Mouse (Mus musculus) intestine, embryonic 16.5 days (tissue): ENCODE data around the gene Gsdme. TPM values are rescaled to one million over a fixed set of nuclear protein-coding genes. Genes with fewer than 3 reads are reported as not detected.

Source experiments
- ATAC-seq: fragments of 200-750 bp; cut with Nextera tagmentation; 2 replicates; pipeline ENCODE4 v1.8.0; 2017; ENCODE audit warnings: moderate TSS enrichment, moderate library complexity
- H3K27ac ChIP-seq: fragments of 300-500 bp; sonication (generic); 2 replicates; pipeline ENCODE4 v1.5.1; 2014; ENCODE audit warnings: mild to moderate bottlenecking, low read length
- H3K27me3 ChIP-seq: fragments of 300-500 bp; sonication (generic); replicated peaks from 2 replicates; pipeline ENCODE4 v1.6.1; 2014; ENCODE audit warnings: low read length, control low read depth, mixed read lengths; ENCODE audit not compliant: control insufficient read depth, insufficient read depth
- H3K36me3 ChIP-seq: fragments of 300-500 bp; sonication (generic); 2 replicates; pipeline ENCODE4 v1.6.1; 2014; ENCODE audit warnings: low read length, control low read depth; ENCODE audit not compliant: control insufficient read depth, insufficient read depth
- H3K4me1 ChIP-seq: fragments of 300-500 bp; sonication (generic); 2 replicates; pipeline ENCODE4 v1.6.1; 2014; ENCODE audit warnings: low read length, control low read depth, mixed read lengths; ENCODE audit not compliant: control insufficient read depth, insufficient read depth
- H3K4me2 ChIP-seq: fragments of 300-500 bp; sonication (generic); 2 replicates; pipeline ENCODE4 v1.6.1; 2014; ENCODE audit warnings: low read depth, low read length, control low read depth
- H3K4me3 ChIP-seq: fragments of 300-500 bp; sonication (generic); 2 replicates; pipeline ENCODE4 v1.5.1; 2014; ENCODE audit warnings: mild to moderate bottlenecking, low read length
- H3K9ac ChIP-seq: fragments of 300-500 bp; sonication (generic); 2 replicates; pipeline ENCODE4 v1.6.1; 2014; ENCODE audit warnings: low read depth, low read length
- H3K9me3 ChIP-seq: fragments of 300-500 bp; sonication (generic); 2 replicates; pipeline ENCODE4 v1.6.1; 2016; ENCODE audit warnings: low read length, control low read depth; ENCODE audit not compliant: control insufficient read depth
- WGBS: fragments of 180-500 bp; shearing (Covaris S2); extraction: QIAGEN DNeasy Blood & Tissue Kit; methylation state at CpG from one replicate; pipeline ENCODE4 v1.1.7; 2014; 5-methylcytosine and 5-hydroxymethylcytosine counted together
- polyA plus RNA-seq: library from polyadenylated mRNA; unstranded; fragments of >200 nt; fragmentation: Nextera tagmentation; extraction: Ambion mirVana; gene quantifications from 2 replicates; pipeline ENCODE4 v1.2.1, GENCODE M21; 2015

Gsdme gene
- 27.4 and 27.8 TPM in 2 replicates for polyA plus RNA-seq

- H3K36me3 ChIP-seq: no peaks in the 10 kb centered on the region
- WGBS: 48% methylated on average over 6 of the region's 6 CpGs
- H3K27me3 ChIP-seq: no peaks in the 10 kb centered on the region
- H3K4me1 ChIP-seq: peaks cover 15% of the 10 kb centered on the region
- no peaks in the 10 kb centered on the region for H3K9me3 ChIP-seq
- ATAC-seq: peak; percentile 65
- H3K4me3 ChIP-seq: no peak within 1 kb of the TSS
- H3K27ac ChIP-seq: no peak within 1 kb of the TSS
- H3K4me2 ChIP-seq: peak within 1 kb of the TSS; percentile 10; the same call in 1 of the 2 replicates
- H3K9ac ChIP-seq: no peak within 1 kb of the TSS
Observed at GRCm38 (mm10) chr6:50263670-50264069, at the start of gene Gsdme. TSS of gene Gsdme (minus strand) at chr6:50263862.

DNA sequence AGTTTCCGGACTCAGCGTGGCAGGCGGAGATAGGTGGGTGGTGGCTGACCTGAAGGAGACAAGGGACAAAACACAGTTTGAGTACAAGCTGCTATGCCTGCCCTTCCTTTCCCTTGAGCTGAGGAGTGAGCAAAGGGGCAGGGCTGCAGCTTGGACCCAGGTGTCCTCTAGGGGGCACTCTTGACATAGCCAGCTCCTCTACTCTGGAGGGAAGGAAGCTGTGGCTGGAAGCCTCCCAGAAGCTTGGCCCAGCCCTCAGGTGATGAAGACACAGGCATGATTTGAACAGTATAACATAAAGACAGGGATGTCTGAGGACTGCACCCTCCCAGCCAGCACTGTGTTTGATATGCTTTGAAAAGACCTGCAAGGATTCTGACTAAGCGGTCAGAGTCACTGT is 49.0 kb upstream of the Gsdme start:
- 41% methylated on average over 4 of the region's 4 CpGs for WGBS
- no peak overlapping the region for H3K9ac ChIP-seq
- no peak overlapping the region for H3K4me3 ChIP-seq
- no peak overlapping the region for H3K27ac ChIP-seq
- H3K27me3 ChIP-seq: no peaks in the 10 kb centered on the region
- no peaks in the 10 kb centered on the region for H3K4me1 ChIP-seq
- no peaks in the 10 kb centered on the region for H3K9me3 ChIP-seq
- peak; percentile 75 for ATAC-seq
- H3K36me3 ChIP-seq: no peaks in the 10 kb centered on the region
- H3K4me2 ChIP-seq: no peak overlapping the region

DNA sequence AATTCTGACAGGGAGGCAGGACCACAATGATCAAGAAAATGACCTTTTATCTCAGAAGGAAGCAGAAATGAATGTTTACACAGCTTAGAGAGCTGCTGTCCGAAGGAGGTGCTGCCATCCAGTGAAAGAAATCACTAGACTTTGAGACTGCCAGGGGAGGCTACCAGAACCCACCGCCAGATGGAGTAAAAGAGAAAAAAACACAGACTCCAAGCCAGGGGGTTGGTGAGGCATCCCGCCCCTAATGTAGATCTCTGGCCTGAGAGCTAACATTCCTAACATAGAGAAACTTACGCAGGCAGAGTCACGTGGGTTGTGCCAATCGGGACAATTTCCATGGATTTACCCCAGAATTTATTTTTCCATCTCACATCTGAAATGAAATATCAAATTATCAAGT is 45.4 kb upstream of the Gsdme start:
- ATAC-seq: peak; percentile 55
- Histone ChIP-seq H3K4me2 (no peak overlapping the region), H3K27ac (no peak overlapping the region), H3K36me3 (no peaks in the 10 kb centered on the region), H3K4me1 (no peaks in the 10 kb centered on the region), H3K9me3 (no peaks in the 10 kb centered on the region), H3K27me3 (no peaks in the 10 kb centered on the region), H3K4me3 (no peak overlapping the region), H3K9ac (no peak overlapping the region)
- WGBS: 30% methylated on average over 6 of the region's 6 CpGs

DNA sequence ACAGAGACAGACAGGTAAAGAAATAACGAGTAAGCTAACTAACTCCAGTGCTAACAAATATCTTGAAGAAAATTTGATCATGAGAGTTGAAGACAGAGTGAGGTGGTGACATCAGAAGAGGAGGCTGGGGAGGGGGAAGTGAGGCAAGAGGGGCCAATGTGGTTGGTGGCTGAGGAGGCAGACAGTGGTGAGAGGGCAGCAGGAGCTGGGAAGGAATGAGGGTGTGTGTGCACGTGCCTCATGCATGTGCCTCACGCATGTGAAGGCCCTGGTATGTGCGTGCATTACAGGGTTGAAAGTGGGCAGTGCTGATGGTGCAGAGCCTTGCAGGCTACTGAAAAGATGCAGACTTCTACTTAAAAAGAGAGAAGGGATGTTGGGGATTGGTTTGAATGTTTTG is 43.0 kb upstream of the Gsdme start:
- H3K9ac ChIP-seq: no peak overlapping the region
- no peaks in the 10 kb centered on the region for H3K4me1 ChIP-seq
- H3K4me2 ChIP-seq: no peak overlapping the region
- no peaks in the 10 kb centered on the region for H3K36me3 ChIP-seq
- H3K27ac ChIP-seq: no peak overlapping the region
- ATAC-seq: no peak
- no peaks in the 10 kb centered on the region for H3K9me3 ChIP-seq
- no peaks in the 10 kb centered on the region for H3K27me3 ChIP-seq
- H3K4me3 ChIP-seq: no peak overlapping the region
- WGBS: 76% methylated on average over 4 of the region's 4 CpGs

GRCm38 (mm10) chr6:50304949-50305491 is 41.4 kb upstream of the Gsdme start:
- Histone ChIP-seq H3K27me3 (no peaks in the 10 kb centered on the region), H3K9me3 (no peaks in the 10 kb centered on the region), H3K4me1 (no peaks in the 10 kb centered on the region), H3K4me3 (no peak overlapping the region), H3K9ac (no peak overlapping the region), H3K36me3 (no peaks in the 10 kb centered on the region), H3K27ac (no peak overlapping the region), H3K4me2 (no peak overlapping the region)
- 61% methylated on average over 4 of the region's 4 CpGs for WGBS
- ATAC-seq: no peak; the same call in 1 of the 2 replicates

- no peak overlapping the region for H3K9ac ChIP-seq
- ATAC-seq: no peak
- H3K4me3 ChIP-seq: no peak overlapping the region
- no peak overlapping the region for H3K4me2 ChIP-seq
- H3K27ac ChIP-seq: no peak overlapping the region
- WGBS: 90% methylated on average over 7 of the region's 7 CpGs
- no peaks in the 10 kb centered on the region for H3K9me3 ChIP-seq
- no peaks in the 10 kb centered on the region for H3K36me3 ChIP-seq
- no peaks in the 10 kb centered on the region for H3K4me1 ChIP-seq
- H3K27me3 ChIP-seq: no peaks in the 10 kb centered on the region
Observed at GRCm38 (mm10) chr6:50301121-50301520, 37.5 kb upstream of the Gsdme start.

DNA sequence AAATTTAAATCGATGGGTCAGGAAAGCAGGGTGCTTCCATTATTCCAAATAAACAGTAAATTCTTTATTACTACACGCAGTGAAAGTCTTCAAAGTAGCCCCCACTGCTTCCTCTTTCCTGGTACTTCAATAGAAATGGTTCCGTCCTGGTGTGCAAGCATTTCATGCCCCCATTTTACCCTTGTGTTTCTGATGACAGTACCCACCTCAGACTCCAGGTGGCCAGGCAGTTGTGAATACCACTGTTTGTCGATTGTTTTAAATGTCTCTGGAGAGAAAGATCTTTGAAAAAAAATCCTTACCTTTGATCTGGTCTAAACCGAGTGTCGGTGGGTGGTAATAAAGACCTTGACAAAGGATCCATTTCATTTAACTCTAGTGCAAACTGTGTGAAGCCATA is 37.0 kb upstream of the Gsdme start:
- no peak overlapping the region for H3K27ac ChIP-seq
- 79% methylated on average over 6 of the region's 6 CpGs for WGBS
- no peak overlapping the region for H3K4me3 ChIP-seq
- no peaks in the 10 kb centered on the region for H3K4me1 ChIP-seq
- no peaks in the 10 kb centered on the region for H3K36me3 ChIP-seq
- no peaks in the 10 kb centered on the region for H3K9me3 ChIP-seq
- ATAC-seq: no peak
- H3K4me2 ChIP-seq: no peak overlapping the region
- H3K9ac ChIP-seq: no peak overlapping the region
- no peaks in the 10 kb centered on the region for H3K27me3 ChIP-seq

GRCm38 (mm10) chr6:50299071-50299470 is 35.4 kb upstream of the Gsdme start:
- Histone ChIP-seq H3K4me2 (no peak overlapping the region), H3K4me1 (no peaks in the 10 kb centered on the region), H3K9me3 (no peaks in the 10 kb centered on the region), H3K9ac (no peak overlapping the region), H3K27me3 (no peaks in the 10 kb centered on the region), H3K36me3 (no peaks in the 10 kb centered on the region), H3K4me3 (no peak overlapping the region), H3K27ac (no peak overlapping the region)
- 84% methylated on average over 7 of the region's 7 CpGs for WGBS
- ATAC-seq: no peak

GRCm38 (mm10) chr6:50297671-50298070 is 34.0 kb upstream of the Gsdme start:
- no peak overlapping the region for H3K9ac ChIP-seq
- no peaks in the 10 kb centered on the region for H3K4me1 ChIP-seq
- 93% methylated on average over 9 of the region's 9 CpGs for WGBS
- no peaks in the 10 kb centered on the region for H3K9me3 ChIP-seq
- no peak overlapping the region for H3K27ac ChIP-seq
- H3K36me3 ChIP-seq: no peaks in the 10 kb centered on the region
- no peak for ATAC-seq
- no peak overlapping the region for H3K4me2 ChIP-seq
- no peak overlapping the region for H3K4me3 ChIP-seq
- no peaks in the 10 kb centered on the region for H3K27me3 ChIP-seq

DNA sequence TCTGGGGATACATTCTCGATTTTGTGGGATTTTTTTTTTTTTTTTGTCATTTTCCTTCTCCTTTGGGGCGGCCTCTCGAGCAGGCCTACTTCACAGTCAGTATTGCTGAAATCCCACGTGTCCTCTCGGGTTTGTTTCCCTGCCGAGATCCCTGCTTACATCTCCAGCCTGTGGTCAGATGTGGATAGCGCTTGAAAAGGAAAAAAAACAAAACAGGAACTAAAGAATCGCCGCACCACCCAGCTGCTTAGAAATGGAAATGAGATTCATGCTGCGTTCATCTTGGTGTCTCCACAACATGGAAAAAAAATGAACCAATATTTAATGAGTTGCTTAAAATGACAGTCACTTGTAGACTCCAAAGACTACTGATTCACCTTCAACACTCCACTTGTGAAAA is 31.5 kb upstream of the Gsdme start:
- 84% methylated on average over 10 of the region's 10 CpGs for WGBS
- Histone ChIP-seq H3K9me3 (no peaks in the 10 kb centered on the region), H3K27me3 (no peaks in the 10 kb centered on the region), H3K4me1 (no peaks in the 10 kb centered on the region), H3K9ac (no peak overlapping the region), H3K36me3 (no peaks in the 10 kb centered on the region), H3K4me3 (no peak overlapping the region), H3K4me2 (no peak overlapping the region), H3K27ac (no peak overlapping the region)
- ATAC-seq: no peak
